Mouse (Mus musculus) testis, adult 2 months (tissue): ENCODE results near the gene Pttg1.

ENCODE experiments used
- CTCF ChIP-seq: fragments of 200-500 bp; IDR thresholded peaks from 2 replicates; pipeline ENCODE4 v1.5.1; 2012; ENCODE audit warnings: low read depth, mild to moderate bottlenecking, inconsistent platforms, low read length, moderate library complexity; ENCODE audit not compliant: control insufficient read depth, insufficient read depth, insufficient replicate concordance
- POLR2A ChIP-seq: fragments of 200-500 bp; IDR thresholded peaks from 2 replicates; pipeline ENCODE4 v1.6.1; 2012; ENCODE audit warnings: low read depth, mild to moderate bottlenecking, inconsistent platforms, low read length, moderate library complexity; ENCODE audit not compliant: control insufficient read depth

DNA sequence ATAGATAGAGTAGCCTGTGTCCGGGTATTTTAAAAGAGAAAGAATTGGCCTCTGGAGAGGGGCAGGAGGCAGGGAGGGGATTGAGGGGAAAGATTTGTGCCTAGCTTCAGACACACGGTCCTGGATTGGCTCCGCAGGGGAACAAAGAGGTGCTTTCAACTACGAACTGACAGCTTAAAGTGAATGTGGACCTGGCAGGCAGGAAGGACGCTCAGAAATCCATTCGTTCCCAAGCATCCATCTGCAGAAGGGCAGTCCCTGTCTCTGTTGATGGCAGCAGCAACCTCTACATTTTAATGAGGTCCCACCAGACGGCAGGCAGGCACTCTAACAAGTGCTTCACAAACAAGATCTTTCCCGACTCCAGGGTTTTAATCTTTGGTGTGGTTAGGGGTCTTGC, 40.3 kb downstream of the Pttg1 start:
- TF ChIP-seq CTCF (no peak), POLR2A (no peak)
